Mouse (Mus musculus): ENCODE measurements at regions not wholly inside any gene's neighbourhood (a gene's known extent, or its start where the extent isn't known, plus 50 kb on each side); places are given as distances from the start of the nearest gene placed in this dataset.

GRCm38 (mm10) chr7:88954978-88955377 is 449.0 kb downstream of the Tmem135 start:
- DNase-seq = no peak

GRCm38 (mm10) chr7:88945338-88945737 is 458.7 kb downstream of the Tmem135 start:
- no peak for DNase-seq

- no peak for DNase-seq
Observed at GRCm38 (mm10) chr7:88944936-88945335, 459.1 kb downstream of the Tmem135 start.

GRCm38 (mm10) chr7:88941246-88941910 is 462.6 kb downstream of the Tmem135 start:
- no peak for DNase-seq

GRCm38 (mm10) chr7:88940196-88940595 is 463.8 kb downstream of the Tmem135 start:
- DNase-seq = no peak

DNA sequence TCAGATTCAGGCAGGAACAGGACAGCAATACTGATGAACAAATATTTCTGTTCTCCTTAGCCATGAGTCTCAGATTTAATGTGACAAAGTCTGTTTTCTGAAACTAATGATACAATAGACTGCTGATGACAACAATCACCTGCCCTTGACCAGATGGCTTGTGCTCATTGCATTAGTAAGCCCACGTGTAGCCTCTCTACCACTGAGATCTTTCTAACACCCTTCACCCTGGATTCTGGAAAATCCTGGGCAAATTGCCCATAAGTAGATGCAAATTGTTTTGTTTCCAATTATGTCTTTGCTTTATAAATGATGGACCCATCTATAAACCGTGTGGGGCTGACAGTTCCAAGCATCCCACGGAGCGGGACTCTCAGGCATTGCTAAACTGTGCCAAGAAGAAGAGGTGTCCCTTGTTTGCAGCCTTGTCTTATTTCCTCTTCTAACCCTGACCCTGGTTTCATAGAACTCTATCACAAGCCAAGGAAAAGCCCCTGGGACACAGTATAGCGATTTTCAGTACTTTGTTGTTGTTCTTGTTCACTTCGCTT is 475.7 kb downstream of the Tmem135 start:
- DNase-seq = no peak
